Mouse (Mus musculus) T-helper 1 cell (primary cell): Measurements from ENCODE around the gene Smad3.

Source experiments
- in situ Hi-C: fragments of 300-600 bp; cut with MboI, MseI; formaldehyde crosslinking; loops from one replicate; pipeline ENCODE4 v1.15.1; 2025; ENCODE audit warnings: high pct_unique_total_duplicates

Smad3 gene

DNA sequence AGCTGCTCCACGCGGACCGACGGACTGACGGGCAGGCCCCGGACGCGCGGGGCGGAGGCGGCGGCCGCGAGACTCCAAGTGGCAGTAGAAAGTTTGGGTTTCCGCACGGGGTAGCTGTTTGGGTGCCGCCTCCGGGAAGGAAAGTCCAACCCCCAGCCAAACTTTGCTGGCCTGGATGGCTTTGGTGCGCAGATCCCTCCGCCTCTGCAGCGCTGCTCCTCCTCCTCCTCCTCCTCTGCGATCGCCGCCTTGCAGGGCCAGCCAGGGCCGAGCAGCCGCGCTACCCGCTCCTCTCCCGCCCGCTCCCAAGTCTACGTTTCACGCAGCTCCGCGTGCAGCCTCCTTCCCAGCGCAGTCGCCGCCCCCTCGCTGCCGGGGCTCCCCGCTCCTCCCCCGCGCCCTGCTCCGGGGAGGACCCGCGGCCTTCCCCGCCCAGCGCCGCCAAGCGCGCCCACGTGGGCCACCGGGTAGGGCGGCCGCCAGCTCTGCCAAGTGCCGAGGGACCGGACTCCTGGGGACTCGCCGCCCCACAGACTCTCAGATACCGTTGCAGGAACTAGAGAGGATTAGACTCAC lies at the start of gene Smad3:
TSS of gene Smad3 (minus strand) at position 130 of the 576 bp plus-strand sequence.
- in situ Hi-C loops: no loop called here

DNA sequence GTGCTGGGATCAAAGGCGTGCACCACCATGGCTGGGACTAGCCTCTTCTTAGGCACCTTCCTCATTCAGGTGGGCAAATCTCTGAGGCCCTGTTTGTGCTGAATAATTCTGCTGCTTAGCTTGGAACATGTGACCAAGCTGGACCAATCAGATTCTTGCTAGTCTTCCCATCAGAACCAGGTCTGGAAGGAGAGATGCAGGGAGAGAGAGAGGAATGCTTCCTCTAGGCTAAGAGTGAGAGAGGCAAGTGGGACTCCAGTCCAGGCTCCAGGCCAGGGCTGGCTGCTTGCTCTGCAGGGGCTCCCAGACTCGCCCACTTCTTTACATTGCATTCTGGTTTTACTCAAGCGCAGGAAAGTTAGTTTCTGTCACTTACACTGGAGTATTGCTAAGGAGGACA lies 47.1 kb upstream of the Smad3 start:
- in situ Hi-C loops: no loop called here

DNA sequence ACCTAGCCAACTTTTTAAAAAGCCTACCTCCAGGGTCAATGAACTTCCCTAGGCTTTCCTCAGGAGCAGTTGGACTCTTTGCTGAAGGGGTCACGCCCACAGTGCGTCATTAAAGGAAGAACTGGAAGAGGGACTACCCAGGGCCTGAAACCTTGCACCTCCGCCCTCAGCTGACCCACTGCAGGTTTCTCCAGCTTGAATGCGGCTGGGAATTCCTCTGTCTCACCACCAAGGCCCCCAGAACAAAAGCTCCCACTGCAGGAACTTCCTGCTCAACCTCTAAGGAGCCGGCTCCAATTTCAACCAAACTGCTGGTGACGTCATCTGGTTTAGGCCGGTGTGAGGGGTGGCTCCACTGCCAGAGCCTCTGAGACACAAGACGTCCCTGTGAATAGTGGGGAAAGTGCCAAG lies 45.4 kb upstream of the Smad3 start:
- in situ Hi-C loops: no loop called here

DNA sequence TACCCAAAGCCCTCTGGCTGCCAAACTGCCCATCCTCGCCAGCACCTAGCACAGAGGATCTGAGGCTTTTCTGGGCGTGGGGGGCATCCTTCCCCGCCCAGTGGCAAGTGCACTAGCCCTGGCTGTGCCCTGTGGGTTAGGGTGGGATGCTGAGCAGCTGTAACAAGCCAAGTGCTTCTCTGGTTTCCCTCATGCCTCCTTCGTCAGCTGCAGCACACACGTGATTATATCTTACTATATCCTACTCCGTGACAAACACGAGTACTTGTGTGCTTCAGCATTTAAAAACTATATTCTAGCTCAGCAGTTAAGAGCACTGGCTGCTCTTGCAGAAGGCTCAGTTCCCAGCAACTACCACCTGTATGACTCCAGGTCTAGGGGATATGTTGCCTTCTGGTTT lies 44.7 kb upstream of the Smad3 start:
- in situ Hi-C loops: no loop called here

DNA sequence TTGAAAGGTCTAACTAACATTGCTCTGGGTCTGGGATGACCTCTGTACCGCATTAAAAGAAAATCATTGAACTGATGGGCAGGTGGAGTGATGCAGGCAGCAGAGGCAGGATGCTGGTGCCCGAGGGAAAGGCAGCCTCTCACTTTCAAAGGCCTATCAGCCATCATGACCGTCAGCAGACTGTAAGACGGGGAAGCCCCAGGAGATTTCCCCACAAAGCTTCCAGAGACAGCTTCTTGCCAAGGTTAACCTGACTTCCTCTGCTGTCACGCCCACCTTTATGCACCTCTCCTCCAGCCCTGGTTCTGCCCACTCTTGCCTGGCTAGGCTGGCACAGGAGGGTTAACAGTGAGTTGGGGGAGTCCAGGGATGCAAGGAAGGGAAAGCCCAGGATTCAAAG lies 44.3 kb upstream of the Smad3 start:
- in situ Hi-C loops: no loop called here

DNA sequence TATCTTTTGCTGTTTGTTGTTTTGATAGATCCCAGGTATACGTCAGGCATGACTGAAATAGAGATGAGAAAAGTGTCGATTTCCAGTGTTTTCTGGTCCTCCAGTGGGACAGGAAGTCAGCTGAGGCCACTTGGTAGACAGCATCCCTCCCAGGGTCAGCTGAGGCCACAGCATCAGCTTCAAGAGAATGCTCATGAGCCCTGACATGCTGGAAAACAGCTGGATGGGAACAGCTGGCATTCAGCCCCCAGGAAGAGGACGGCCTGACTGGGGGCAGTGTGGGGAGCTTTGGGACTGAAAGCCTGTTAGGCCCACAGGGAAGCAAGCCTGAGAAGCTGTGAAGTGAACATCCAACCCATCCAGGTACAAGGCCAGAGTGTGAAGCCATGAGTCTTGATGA lies 38.6 kb upstream of the Smad3 start:
- in situ Hi-C loops: no loop called here

DNA sequence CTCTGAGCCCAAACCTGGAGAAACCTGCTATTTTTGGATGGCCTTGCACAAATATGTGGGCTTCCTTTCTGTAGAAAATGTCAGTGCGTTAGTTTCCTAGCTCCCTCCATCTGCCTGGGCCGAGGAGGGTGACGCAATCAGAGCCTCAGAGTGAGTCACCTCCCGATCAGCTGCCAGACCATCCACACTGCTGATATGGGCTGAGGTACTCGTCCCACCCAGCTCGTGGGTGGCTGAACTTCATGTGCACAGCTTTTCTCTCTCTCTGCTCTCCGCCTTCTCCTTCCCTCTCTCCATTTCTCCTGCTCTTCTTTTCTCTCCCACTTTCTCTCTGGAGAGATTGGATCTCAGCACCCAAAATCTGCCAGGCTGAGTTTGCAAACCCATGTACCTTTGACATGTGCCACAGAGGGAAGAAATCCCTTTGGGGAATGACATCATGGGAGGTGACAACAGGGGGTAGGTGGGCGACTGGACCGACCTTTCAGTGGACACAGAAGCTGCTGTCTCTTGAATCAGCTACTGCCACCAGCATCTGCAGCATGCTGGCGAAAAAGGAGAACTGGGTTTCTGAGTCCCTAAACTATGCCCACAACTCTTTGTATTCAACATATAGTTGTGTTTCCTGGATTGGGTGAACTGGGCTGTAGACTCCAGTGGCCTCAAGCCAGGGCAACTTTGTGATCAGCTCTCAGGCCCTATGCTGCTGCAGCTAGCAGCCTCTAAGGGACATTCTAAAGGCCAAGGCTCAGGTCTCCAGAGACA lies 36.1 kb upstream of the Smad3 start:
- in situ Hi-C loops: no loop called here

DNA sequence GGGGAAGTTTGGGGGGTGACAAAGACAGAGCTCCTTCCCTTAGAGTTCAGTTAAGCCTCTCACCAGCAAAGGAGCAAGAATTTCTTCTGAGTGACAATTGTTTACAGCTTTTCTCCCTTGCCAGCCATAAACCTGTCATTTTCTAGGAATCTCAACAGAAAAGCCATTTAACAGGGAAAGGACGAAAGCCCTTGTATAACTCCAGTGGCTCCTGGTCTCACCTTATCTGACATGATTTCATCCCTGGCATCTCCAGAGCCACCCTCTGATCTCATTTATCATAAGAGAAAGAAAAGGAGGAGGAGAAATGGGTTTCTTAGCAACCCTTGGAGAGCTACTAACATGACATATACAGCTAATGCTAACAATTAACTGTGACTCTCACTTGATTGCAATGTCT lies 33.9 kb upstream of the Smad3 start:
- in situ Hi-C loops: no loop called here

DNA sequence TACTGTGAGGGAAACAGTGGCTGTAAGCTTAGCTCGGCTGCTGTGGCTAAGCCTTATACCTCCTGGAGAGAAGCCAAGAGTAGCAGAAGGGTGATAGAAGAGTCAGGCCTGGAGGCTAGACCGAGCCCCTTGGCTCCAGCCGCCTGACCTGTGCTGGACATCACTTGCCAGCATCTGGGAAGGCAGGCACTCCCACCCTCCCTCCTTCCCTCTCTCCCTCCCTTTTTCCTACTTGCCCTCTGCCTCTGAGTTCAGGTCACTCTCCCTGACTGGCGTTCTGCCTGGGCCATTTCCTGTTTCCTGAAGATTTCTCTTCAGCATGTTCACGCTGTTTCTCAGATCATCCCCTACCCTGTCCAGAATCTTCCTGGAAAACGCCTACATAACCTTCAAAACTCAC lies 33.5 kb upstream of the Smad3 start:
- in situ Hi-C loops: no loop called here

DNA sequence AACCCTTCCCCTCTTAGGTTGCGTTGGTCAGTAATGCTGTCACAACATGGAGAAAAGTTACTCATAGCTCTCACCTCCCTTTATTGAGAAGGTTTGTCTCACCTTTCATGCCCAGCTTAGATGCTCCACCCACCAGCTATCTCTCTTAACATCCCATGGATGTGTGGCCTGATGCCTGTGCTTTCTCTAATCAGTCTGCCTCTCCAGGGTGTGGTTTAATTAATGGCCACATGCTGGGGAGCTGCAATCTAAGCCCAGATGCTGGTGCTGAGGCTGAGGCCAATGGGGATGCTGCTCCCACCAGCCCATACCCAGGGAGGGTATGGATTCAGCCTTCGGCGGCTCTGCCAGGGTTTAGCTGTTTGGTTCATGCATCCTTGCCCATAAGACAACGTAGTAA lies 32.4 kb upstream of the Smad3 start:
- in situ Hi-C loops: no loop called here

DNA sequence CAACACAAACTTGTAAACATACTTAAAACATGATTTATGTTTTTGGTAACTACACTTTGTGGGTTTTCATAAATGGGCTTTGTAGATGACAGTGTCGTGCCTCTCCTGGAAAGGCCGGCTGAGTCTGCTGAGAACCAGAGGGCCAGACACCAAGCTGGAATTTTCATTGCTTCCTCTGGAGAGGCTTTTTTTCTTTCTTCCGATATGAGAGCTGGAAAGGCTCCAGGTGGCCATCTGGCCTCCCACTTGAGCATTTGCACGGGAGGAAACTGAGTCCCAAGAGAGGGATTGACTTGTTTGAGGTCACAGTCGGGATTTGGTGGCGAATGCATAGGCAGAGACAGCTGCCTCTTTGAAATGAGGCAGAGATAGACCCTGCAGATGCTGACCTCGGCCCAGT lies 31.6 kb upstream of the Smad3 start:
- in situ Hi-C loops: no loop called here

DNA sequence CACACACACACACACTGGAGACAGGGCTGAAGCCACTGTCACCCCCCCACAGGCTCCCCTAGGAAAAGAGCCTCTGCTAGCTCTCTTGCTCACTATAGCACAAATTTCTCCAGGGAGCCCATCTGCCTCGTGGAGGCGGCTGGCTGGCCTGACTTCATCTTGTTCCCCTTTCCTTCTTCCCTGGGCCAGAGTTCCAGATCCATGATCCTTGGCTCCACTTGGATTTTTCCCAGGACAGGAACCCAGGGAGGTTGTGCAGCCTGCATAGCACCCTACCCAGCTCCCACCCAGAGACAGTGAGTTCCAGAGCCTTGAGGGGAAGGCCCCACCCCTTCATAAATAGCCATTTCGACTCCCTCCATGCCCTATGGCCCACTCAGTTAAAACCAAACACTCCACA lies 29.8 kb upstream of the Smad3 start:
- in situ Hi-C loops: no loop called here

DNA sequence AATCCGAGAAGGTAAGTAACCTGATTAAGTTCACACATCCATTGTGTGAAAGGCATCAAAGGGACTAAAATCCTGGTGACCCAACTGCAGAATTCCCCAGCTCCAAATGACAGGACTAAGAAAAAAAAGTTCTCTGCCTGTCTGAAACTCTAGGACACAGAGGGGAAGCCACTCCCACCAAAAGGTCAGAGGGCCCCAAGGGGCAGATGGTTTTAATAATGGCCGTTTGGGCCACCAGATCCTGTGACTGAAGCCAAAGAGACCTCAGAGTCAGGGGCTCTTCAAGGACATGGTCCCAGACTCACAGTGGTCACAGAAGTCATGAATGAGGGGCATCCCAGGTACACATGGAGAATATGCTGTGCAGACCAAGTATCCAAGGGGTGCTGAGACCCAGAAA lies 29.3 kb upstream of the Smad3 start:
- in situ Hi-C loops: no loop called here

DNA sequence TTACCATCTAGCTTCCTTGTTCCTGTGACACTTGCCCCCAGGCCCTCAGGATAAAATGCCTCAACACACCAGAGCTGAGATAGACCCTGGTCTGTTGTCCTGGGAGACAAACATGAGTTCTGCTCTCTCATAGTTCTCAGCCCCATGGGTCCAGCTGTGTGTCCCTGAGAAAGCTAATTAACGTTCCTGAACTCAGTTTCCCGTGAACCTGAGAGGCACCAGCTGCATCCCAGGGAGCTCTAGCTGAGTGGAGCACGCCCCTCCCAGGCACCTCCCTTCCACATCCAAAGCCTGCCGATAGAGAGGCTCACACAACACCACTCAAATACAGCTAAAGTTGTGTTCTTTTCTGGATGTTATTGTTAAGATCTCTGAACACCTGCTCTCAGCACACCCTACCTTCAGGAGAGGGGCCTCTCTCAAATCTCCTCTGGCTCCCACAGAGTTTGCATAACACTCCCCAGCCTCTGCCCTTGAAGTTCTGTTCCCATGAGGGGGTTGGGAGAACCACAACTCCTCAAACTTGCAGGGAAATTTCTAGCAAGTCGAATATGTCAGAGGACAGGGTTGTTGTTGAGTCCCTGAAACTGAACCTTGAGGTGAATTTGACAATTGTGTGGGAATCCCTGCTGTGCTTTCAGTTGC lies 28.4 kb upstream of the Smad3 start:
- in situ Hi-C loops: no loop called here

DNA sequence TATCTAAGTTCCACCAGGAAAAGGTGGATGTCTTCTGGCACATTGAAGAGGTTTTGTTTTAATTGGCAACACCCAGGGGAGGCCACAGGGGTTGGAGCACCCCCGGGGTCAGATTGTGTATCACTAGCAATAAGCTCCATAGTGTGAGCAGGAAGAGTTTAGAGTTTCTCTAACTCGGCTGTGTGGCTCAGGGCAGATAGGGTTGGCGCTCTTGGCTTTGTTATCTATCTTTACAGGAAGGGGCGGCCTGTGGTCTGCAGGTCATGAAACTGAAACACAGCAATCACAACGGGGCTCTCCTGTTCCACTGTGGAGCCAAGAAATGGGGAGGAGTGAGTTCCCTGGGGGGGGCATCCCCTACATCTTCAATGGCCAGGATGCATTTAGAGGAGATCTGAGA lies 27.7 kb upstream of the Smad3 start:
- in situ Hi-C loops: no loop called here

DNA sequence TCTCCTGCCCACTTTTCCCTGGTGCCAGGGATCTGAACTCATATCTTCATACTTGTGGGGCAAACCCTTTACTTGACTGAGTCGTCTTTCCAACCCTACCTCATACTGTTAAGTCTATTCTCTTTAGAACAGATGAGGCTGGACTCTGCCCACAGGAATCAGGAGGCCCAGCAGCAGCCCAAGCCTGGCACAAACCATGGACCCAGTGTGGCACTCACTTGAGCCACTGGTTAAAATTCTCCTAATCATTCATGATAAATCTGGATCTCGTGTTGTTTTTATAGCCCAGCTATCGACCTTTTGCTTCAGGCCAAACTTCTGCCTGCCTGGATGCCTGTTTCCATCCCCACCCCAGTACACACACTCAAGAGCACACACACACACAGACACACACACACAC lies 26.8 kb upstream of the Smad3 start:
- in situ Hi-C loops: no loop called here

DNA sequence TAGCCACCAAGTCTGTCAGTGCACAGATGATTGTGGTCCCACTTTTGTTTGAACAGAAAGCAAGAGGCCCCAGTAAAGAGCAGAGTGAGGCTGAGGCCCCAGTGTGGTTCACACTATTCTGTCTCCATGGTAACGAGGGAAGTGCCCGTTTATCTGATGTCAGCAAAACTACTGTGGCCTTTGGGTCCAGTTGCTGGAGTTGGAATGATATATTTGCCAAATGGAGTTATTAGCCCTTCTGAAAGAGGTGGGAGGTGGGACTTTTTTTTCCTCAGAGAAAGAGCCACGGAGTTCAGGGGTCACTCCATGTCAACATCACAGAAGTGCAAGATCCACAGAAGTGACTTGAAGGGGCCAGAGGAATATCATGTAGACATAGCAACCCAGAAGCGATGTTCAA lies 24.9 kb upstream of the Smad3 start:
- in situ Hi-C loops: no loop called here

DNA sequence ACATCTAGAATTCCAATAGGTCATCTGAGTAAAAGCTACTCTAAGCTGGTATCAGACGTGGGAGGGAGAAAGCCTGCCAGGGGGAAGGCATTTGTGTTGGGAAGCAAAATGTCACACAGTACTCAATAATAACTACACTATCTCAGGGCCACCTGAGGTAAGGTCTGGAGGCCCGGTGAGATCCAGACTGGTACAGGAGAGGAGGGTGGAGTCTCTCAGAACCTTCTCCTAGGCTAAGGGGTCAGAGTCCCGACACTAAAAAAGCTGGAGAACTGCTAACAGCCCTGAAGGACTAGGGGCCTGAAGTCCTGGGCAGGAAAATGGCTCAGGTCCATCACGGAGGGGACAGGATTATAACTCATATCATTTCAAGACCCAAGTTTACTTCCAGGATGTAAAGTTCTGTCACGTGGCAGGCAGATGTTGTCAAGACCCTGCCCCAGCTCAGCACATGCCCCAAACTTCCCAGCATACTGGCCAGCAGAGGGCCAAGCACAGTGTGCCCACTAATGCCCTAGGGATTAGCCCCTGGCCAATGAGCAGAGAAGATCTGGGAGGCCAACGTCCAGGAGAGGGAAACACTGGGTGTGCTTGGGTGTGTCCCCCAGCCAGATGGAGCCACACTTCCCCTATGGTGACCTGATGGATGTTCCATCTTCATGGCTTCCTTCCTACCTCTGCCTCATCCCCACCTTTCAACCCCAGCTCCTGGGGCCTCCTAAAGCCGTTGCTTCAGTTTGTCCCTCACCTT lies 24.1 kb upstream of the Smad3 start:
- in situ Hi-C loops: no loop called here

DNA sequence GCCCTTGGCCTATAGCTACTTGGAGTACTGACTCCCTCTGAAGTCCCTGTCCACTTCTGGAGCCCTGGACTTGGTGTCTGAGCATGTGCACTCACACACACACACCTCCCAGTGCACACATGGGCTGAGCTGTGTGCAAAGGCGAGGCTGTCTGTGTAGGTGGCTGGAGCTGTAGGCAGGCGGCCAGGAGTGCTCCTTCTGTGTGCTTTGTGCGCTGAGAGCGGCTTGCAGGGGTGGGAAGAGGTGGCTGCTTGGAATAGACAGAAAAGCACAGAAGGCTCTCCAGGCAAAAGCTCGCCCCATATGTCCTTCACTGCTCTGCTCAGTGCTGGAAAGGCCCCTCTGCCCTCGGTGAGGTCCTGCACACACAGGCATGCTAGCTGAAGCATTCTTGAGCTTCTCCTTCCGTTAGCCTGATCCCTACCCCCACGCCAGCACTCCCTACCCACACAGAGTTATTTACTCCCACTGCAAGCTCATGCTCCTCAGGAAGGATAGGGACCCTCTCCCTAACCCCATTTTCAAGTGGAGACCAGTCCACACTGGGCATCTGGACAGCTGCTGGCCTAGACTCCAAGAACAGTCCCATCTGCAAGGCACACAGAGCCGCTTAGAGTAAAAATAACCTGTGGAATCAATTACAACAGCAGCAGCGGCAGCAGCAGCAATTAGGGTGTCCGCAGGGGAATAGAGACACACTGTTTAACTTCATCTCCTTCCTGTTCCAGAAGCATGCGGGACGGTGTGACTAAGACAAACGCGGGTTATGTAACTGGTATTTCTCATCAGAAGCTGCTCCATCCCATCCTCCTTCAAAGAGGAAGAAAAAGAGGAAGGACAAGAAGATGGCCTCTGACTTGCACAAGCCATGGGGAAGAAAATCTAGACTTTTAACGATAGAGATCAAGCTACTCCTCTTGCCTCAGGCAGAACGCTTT lies 22.4 kb upstream of the Smad3 start:
- in situ Hi-C loops: no loop called here

DNA sequence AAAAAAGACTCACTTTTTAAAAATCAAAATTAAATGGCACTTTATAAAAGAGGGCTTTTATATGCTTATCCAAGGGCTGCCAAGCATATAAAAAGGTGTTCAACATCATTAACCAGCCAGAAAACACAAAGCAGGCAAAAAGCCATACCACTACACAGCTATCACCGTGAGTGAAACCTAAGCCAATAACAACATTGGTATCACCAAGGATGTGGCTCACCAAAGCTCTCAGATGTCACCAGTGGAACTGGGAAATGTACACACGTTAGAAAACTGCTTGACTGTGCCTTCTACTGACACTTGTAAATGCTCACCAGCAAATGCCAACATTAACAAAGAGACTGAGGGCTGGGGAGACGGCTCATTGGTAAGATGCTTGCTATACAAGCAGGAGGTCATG lies 18.9 kb upstream of the Smad3 start:
- in situ Hi-C loops: no loop called here

DNA sequence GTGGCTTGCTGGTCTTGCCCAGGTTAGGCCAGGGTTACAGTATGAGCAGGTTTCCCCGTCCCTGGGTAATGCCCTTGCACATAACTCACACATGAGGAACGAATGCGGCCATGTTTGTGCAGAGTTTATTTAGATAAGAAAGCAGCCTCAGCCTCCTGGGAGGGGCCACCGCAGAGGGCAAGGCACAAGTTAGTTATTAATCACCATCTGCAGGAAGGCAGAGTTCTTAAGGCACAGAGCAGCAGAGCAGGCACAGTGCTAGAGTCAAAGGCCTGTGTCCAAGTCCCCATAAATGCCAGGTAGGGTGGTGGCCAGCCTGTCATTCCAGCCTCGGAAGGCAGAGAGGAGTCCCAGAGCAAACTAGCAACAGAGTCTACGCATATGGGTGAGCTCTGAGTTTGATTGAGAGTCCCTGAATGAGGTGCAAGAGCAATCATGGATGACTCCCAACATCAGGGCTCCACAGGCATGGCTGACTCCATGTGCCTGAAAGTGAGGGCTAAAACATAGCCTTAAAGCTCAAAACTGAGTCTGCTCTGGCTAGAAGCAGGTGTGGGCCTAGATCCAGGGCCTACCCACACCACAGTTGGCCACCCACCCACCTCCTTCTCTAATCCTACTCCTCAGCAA lies 17.2 kb upstream of the Smad3 start:
- in situ Hi-C loops: no loop called here
